8 mouse cellular contexts compared by ENCODE assay signal in the genomic region with DNA sequence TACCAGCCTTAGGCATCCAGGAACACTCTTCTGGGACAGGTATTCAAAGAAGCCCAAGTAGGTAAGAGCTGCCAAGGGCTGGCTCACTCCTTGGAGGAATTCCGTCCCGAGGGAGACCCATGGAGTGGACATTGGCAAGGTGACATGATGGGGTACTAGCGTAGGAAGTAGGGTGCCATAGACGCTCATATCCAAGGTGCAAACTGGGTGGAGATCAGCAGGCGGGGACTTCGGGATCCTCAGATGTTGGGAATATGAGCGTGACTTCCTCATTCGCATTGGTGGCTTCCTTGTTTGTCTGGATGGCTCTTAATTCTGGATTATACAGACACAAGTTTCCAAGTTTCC. TPM values are rescaled to one million over a fixed set of nuclear protein-coding genes. Genes with fewer than 3 reads are reported as not detected.
DNase-seq lines count a peak whose midpoint lies in the region; ATAC-seq and TF ChIP-seq lines count a peak whose summit lies in the region.

No protein-coding gene starts in this region.

- no peak for TF ChIP-seq EP300 in MEL (IDR thresholded peaks at IDR 0.05; ENCODE audit: low read depth in 1 of 2, low read length in 2 of 2)

- H3K9me3 ChIP-seq in heart, embryonic 12.5 days (replicated peaks) = no peaks in the 10 kb centered on the region
- no peaks in the 10 kb centered on the region for H3K9me3 ChIP-seq in MEL (replicated peaks; ENCODE audit: insufficient read depth, low read length)
- H3K9me3 ChIP-seq in hindbrain, embryonic 13.5 days = no peaks in the 10 kb centered on the region

- intact Hi-C loops in heart, postnatal 25 days (cut with DNase I) = no loop called here

- no peaks in the 10 kb centered on the region for H3K79me2 ChIP-seq in MEL (ENCODE audit: control insufficient read depth, insufficient read depth, low read length, poor library complexity)
- peaks cover 100% of the 10 kb centered on the region for H3K79me2 ChIP-seq in macrophage (ENCODE audit: inconsistent target)

- H3K27me3 ChIP-seq in heart, embryonic 12.5 days (replicated peaks) = no peaks in the 10 kb centered on the region
- H3K27me3 ChIP-seq in MEL (ENCODE audit: control insufficient read depth in 1 of 2, insufficient read depth in 2 of 2, low read length in 2 of 2) = no peaks in the 10 kb centered on the region
- no peaks in the 10 kb centered on the region for H3K27me3 ChIP-seq in hindbrain, embryonic 13.5 days

- peaks cover 22% of the 10 kb centered on the region for H3K36me3 ChIP-seq in heart, embryonic 12.5 days
- H3K36me3 ChIP-seq in MEL (ENCODE audit: control insufficient read depth in 1 of 2, insufficient read depth in 2 of 2, low read length in 2 of 2) = peaks cover 0 to under 1% of the 10 kb centered on the region in 2 experiments; a peak in 2 of 4 replicates
- H3K36me3 ChIP-seq in hindbrain, embryonic 13.5 days = peaks cover 22% of the 10 kb centered on the region
- H3K36me3 ChIP-seq in macrophage (ENCODE audit: inconsistent target) = peaks cover 58% of the 10 kb centered on the region

- 0 out of 2 replicates have a peak, but pooled peaks cover 11% of the 10 kb centered on the region for H3K4me1 ChIP-seq in heart, embryonic 12.5 days (replicated peaks)
- H3K4me1 ChIP-seq in MEL (ENCODE audit: control insufficient read depth in 1 of 2, insufficient read depth in 2 of 2, low read length in 2 of 2) = peaks cover 4 to 10% of the 10 kb centered on the region in 2 experiments
- peaks cover 35% of the 10 kb centered on the region for H3K4me1 ChIP-seq in hindbrain, embryonic 13.5 days (replicated peaks)

- DNase-seq in heart, postnatal 25 days (ENCODE audit: low spot score) = no peak
- DNase-seq in MEL (ENCODE audit: low read depth, low spot score) = no peak
- no peak for DNase-seq in urinary bladder, postnatal 36 days (ENCODE audit: low spot score in 2 of 2)
- no peak for DNase-seq in urinary bladder, postnatal 4 days (ENCODE audit: low spot score in 2 of 2)
- no peak for DNase-seq in layer of hippocampus, postnatal 36 days

- H3K27ac ChIP-seq in heart, embryonic 12.5 days (ENCODE audit: poor library complexity, severe bottlenecking) = no peak overlapping the region
- H3K27ac ChIP-seq in MEL (ENCODE audit: control insufficient read depth, low read depth, low read length) (no peak overlapping the region), macrophage (0 out of 2 replicates have a peak overlapping the region, but pooled peaks have one; percentile 5)
- H3K27ac ChIP-seq in hindbrain, embryonic 13.5 days = peak overlapping the region; percentile 83

- ATAC-seq in heart, embryonic 12.5 days (ENCODE audit: insufficient number of reproducible peaks, low FRiP score) = no peak
- peak; percentile 11; the same call in 1 of the 2 replicates for ATAC-seq in hindbrain, embryonic 13.5 days (ENCODE audit: low FRiP score)

- 22% methylated on average over 8 of the region's 8 CpGs for WGBS in heart, embryonic 12.5 days
- WGBS in hindbrain, embryonic 13.5 days = 38% methylated on average over 8 of the region's 8 CpGs
- 48% methylated on average over 8 of the region's 8 CpGs for WGBS in macrophage (ENCODE audit: missing documents)

- peak overlapping the region; percentile 89 for H3K4me2 ChIP-seq in heart, embryonic 12.5 days
- peak overlapping the region; percentile 76 for H3K4me2 ChIP-seq in hindbrain, embryonic 13.5 days

- no peak for TF ChIP-seq RAD21 in MEL (IDR thresholded peaks at IDR 0.05; ENCODE audit: low read depth, low read length)

- TF ChIP-seq CTCF in MEL (IDR thresholded peaks at IDR 0.05 in 2 of 3, conservative IDR thresholded peaks at IDR 0.05 in 1 of 3; ENCODE audit: control insufficient read depth in 1 of 3, insufficient read depth in 1 of 3, low read depth in 2 of 3, low read length in 3 of 3, poor library complexity in 1 of 3, severe bottlenecking in 1 of 3) = no peak

- H3K9ac ChIP-seq in heart, embryonic 12.5 days = peak overlapping the region; percentile 94
- H3K9ac ChIP-seq in MEL (ENCODE audit: control insufficient read depth, low read depth, low read length, poor library complexity, severe bottlenecking) = peak overlapping the region; percentile 70
- H3K9ac ChIP-seq in hindbrain, embryonic 13.5 days = peak overlapping the region; percentile 95

- no peak for TF ChIP-seq POLR2A in MEL (IDR thresholded peaks at IDR 0.05; ENCODE audit: control insufficient read depth in 1 of 2, insufficient read depth in 1 of 2, low read depth in 1 of 2, low read length in 2 of 2, poor library complexity in 1 of 2)

- H3K4me3 ChIP-seq in heart, embryonic 12.5 days = peak overlapping the region; percentile 92
- H3K4me3 ChIP-seq in MEL (ENCODE audit: control insufficient read depth in 1 of 2, insufficient read depth in 1 of 2, low read depth in 2 of 2, low read length in 2 of 2) (peak overlapping the region; percentile 61 to 83), macrophage (ENCODE audit: inconsistent target) (peak overlapping the region; percentile 11; the same call in 1 of the 2 replicates)
- H3K4me3 ChIP-seq in hindbrain, embryonic 13.5 days = peak overlapping the region; percentile 68

TF ChIP-seq in MEL, 35 proteins besides CTCF, POLR2A, EP300 and RAD21:
- TF ChIP-seq GABPA (IDR thresholded peaks at IDR 0.05; ENCODE audit: low read depth, low read length) = no peak
- no peak for TF ChIP-seq RCOR1 (IDR thresholded peaks at IDR 0.05; ENCODE audit: low read depth, low read length)
- TF ChIP-seq E2F4 (IDR thresholded peaks at IDR 0.05; ENCODE audit: borderline replicate concordance, low read depth, low read length) = no peak
- TF ChIP-seq MXI1 (IDR thresholded peaks at IDR 0.05; ENCODE audit: low read depth, low read length) = no peak
- TF ChIP-seq GATA1 (IDR thresholded peaks at IDR 0.05; ENCODE audit: low read depth, low read length) = no peak
- TF ChIP-seq ZKSCAN1 (IDR thresholded peaks at IDR 0.05; ENCODE audit: low read depth, low read length) = no peak

RNA-seq across cellular contexts. Expression of gene Sh3bp2, which starts 23.5 kb away (rescaled TPM):
- polyA plus RNA-seq in heart, embryonic 12.5 days (2016; fragmentation: Nextera tagmentation; extraction: Ambion mirVana) = 3.0 and 6.4 TPM in 2 replicates
- total RNA-seq in heart, postnatal 25 days (2021) = 1 to 10 TPM; 1.7 to 3.3 TPM
- total RNA-seq in MEL (2012; rRNA removed) = 7.1 and 7.9 TPM in 2 replicates
- 10 to 100 TPM in 1 of 2 experiments, not detected in 1; 12.0 TPM for polyA plus RNA-seq in MEL (2012; ENCODE audit: insufficient read depth in 1 of 2, insufficient read length in 2 of 2, low read depth in 1 of 2, low replicate concordance in 2 of 2, missing spikeins in 1 of 2)
- polyA plus RNA-seq in hindbrain, embryonic 13.5 days (2015; fragmentation: Nextera tagmentation; extraction: Ambion mirVana) = 17.1 and 20.9 TPM in 2 replicates
- 100 to 1,000 TPM; 175 to 607 (median 366) TPM for total RNA-seq in macrophage (2018; cell fraction: chromatin; rRNA removed)
- 100 to 1,000 TPM in 18 of 26 experiments, 10 to 100 TPM in 8; 68.6 to 194 (median 120) TPM for total RNA-seq in macrophage (2018; cell fraction: cytosol; rRNA removed)
- 100 to 1,000 TPM; 130 to 352 (median 231) TPM for total RNA-seq in macrophage (2018; cell fraction: nucleus; rRNA removed)
- polyA plus RNA-seq in macrophage (2018) = 112 to 135 TPM (median 116 TPM) in 3 replicates
- total RNA-seq in layer of hippocampus, postnatal 36 days (2021) = 1 to 10 TPM; 3.2 to 4.5 TPM

RNA-seq across cellular contexts. Expression of gene Add1, which starts 24.4 kb away (rescaled TPM):
- 188 and 189 TPM in 2 replicates for polyA plus RNA-seq in heart, embryonic 12.5 days (2016; fragmentation: Nextera tagmentation; extraction: Ambion mirVana)
- 100 to 1,000 TPM; 125 to 136 TPM for total RNA-seq in heart, postnatal 25 days (2021)
- total RNA-seq in MEL (2012; rRNA removed) = 54.6 and 79.3 TPM in 2 replicates
- polyA plus RNA-seq in MEL (2012; ENCODE audit: insufficient read depth in 1 of 2, insufficient read length in 2 of 2, low read depth in 1 of 2, low replicate concordance in 2 of 2, missing spikeins in 1 of 2) (100 to 1,000 TPM in 1 of 2 experiments, not detected in 1; 127 TPM), macrophage (2018) (107 to 147 TPM (median 116 TPM) in 3 replicates)
- 206 and 216 TPM in 2 replicates for polyA plus RNA-seq in hindbrain, embryonic 13.5 days (2015; fragmentation: Nextera tagmentation; extraction: Ambion mirVana)
- total RNA-seq in macrophage (2018; cell fraction: chromatin; rRNA removed) = 100 to 1,000 TPM; 113 to 315 (median 212) TPM
- 100 to 1,000 TPM in 22 of 26 experiments, 10 to 100 TPM in 4; 93.8 to 151 (median 117) TPM for total RNA-seq in macrophage (2018; cell fraction: cytosol; rRNA removed)
- total RNA-seq in macrophage (2018; cell fraction: nucleus; rRNA removed) = 100 to 1,000 TPM in 25 of 26 experiments, 10 to 100 TPM in 1; 98.1 to 214 (median 158) TPM
- 100 to 1,000 TPM; 441 to 450 TPM for total RNA-seq in layer of hippocampus, postnatal 36 days (2021)

RNA-seq across cellular contexts. Expression of gene Tnip2, which starts 35.3 kb away (rescaled TPM):
- 15.8 and 19.5 TPM in 2 replicates for polyA plus RNA-seq in heart, embryonic 12.5 days (2016; fragmentation: Nextera tagmentation; extraction: Ambion mirVana)
- total RNA-seq in heart, postnatal 25 days (2021) = 1 to 10 TPM; 6.3 to 7.2 TPM
- 22.5 and 27.0 TPM in 2 replicates for total RNA-seq in MEL (2012; rRNA removed)
- polyA plus RNA-seq in MEL (2012; ENCODE audit: insufficient read depth in 1 of 2, insufficient read length in 2 of 2, low read depth in 1 of 2, low replicate concordance in 2 of 2, missing spikeins in 1 of 2) (10 to 100 TPM; 30.6 to 89.4 TPM), macrophage (2018) (20.0 to 28.2 TPM (median 24.5 TPM) in 3 replicates)
- 10.3 and 10.7 TPM in 2 replicates for polyA plus RNA-seq in hindbrain, embryonic 13.5 days (2015; fragmentation: Nextera tagmentation; extraction: Ambion mirVana)
- total RNA-seq in macrophage (2018; cell fraction: chromatin; rRNA removed) = 100 to 1,000 TPM; 108 to 396 (median 174) TPM
- total RNA-seq in macrophage (2018; cell fraction: cytosol; rRNA removed) = 10 to 100 TPM; 16.4 to 32.3 (median 19.7) TPM
- 100 to 1,000 TPM in 14 of 26 experiments, 10 to 100 TPM in 12; 60.1 to 370 (median 104) TPM for total RNA-seq in macrophage (2018; cell fraction: nucleus; rRNA removed)
- 10 to 100 TPM; 22.5 to 26.3 TPM for total RNA-seq in layer of hippocampus, postnatal 36 days (2021)

Comparison
In these comparisons a context has a peak if more than half of its experiments do, and no peak if none do; other contexts are left out.
1. H3K27ac ChIP-seq: peak in hindbrain, embryonic 13.5 days (single experiment) and macrophage (single experiment); none in heart, embryonic 12.5 days (single experiment) and MEL (single experiment).
2. H3K4me3 ChIP-seq: peak in every context shown above with its lines; median percentile 92 in heart, embryonic 12.5 days; 72 in MEL; 68 in hindbrain, embryonic 13.5 days; 11 in macrophage.
3. Peak in every context shown above with its lines, with median percentiles within 50 percentile points of each other: H3K9ac ChIP-seq.